21 mouse cellular contexts compared by ENCODE assay signal in genomic region chr17:30530542-30530940, GRCm38 (mm10).
"Had no signal": no experiment of that assay in that cellular context is flagged by ENCODE, and none has a peak within 500 bp of the region (broad histone marks: within the 10 kb centered on the region; RNA-seq: fewer than 3 reads in every experiment).

No protein-coding gene starts in this region.

- ATAC-seq: liver, postnatal 0 days; lung, postnatal 0 days; midbrain, embryonic 16.5 days had no signal

- DNase-seq: liver, postnatal 0 days; lung, adult 2 months; lung, postnatal 14 days; lung, postnatal 36 days; retina, postnatal 1 day; right cerebral cortex, adult 18-20 months; right cerebral cortex, postnatal 25 days; right cerebral cortex, postnatal 4 days; spleen, adult 18-20 months; thymus, adult 18-20 months; thymus, postnatal 14 days; thymus, postnatal 36 days had no signal

- H3K27ac ChIP-seq: lung, embryonic 15.5 days; macrophage; midbrain, embryonic 10.5 days; midbrain, embryonic 12.5 days; neural tube, embryonic 13.5 days; neural tube, embryonic 15.5 days had no signal

- H3K4me3 ChIP-seq: lung, embryonic 15.5 days; midbrain, embryonic 10.5 days; midbrain, embryonic 12.5 days; myocyte; neural tube, embryonic 13.5 days; neural tube, embryonic 15.5 days had no signal
